Mouse (Mus musculus) heart, postnatal 0 days (tissue): ENCODE data around the gene Synj1.

ENCODE experiments used
- CTCF ChIP-seq: IDR thresholded peaks from 2 replicates; pipeline ENCODE4 v1.5.1; 2016; ENCODE audit warnings: antibody characterized with exemption, control low read depth, low read depth
- EP300 ChIP-seq: IDR thresholded peaks from 2 replicates; pipeline ENCODE4 v1.6.1; 2016; ENCODE audit warnings: antibody characterized with exemption, low read depth

- no peak for TF ChIP-seq CTCF
- TF ChIP-seq EP300: no peak
Measured at GRCm38 (mm10) chr16:90917156-90917555, 94.0 kb downstream of the Synj1 start.
